Mouse (Mus musculus): ENCODE results near the gene Supt5. TPM values are rescaled to one million over a fixed set of nuclear protein-coding genes. Genes with fewer than 3 reads are reported as not detected.

Supt5 gene
- total RNA-seq, 2 experiments from 2014 or later: 116 TPM

DNA sequence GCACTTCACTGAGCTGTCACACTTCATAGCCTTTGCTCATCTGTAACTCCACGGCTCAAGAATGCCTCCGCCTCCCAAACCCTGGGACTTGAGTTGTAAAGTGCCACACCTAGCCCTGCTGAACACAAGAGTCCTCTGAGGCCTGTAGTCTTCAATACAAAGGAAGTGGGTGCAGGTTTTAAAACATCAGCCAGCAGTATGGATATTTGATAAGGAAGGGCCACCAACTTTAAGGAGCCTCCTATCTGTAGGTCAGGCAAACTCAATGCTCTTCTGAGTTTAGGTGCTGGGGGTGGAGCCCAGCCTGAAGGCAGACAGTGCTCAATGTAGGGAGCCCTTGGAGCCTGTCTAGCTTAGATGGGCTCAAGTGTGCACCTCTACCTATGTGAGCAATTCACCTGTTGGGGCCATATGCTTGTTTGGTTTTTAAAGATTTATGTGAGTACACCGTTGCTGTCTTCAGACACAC is 15.6 kb upstream of the Supt5 start:
- no peak for DNase-seq (ENCODE audit: low spot score in 2 of 2)

- no peak for DNase-seq (ENCODE audit: low spot score in 2 of 2)
Measured at GRCm38 (mm10) chr7:28353267-28353666, 14.7 kb upstream of the Supt5 start.

DNA sequence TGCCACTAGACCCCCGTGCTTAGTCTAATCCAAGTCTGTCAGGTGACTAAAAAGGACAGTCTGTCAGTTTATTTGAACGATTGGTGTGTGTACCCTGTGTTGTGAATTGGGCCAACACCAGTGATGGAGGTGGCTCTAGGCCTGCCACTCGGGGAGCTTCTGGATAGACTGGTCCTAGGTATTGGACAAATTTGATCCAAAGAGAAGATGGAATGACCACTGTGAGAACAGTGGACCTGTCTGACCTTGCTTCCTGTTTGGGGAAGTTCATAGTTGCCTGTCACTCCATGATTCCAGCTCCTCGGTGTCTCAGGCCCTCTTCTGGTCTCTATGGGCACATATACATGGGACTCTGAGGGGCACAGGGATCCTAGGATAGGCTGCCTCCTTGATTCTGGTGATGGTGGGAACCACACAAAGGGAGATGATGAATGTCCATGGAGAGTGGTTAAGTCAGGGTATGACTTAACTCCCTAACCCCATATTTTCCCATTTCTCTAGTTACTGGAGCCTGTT is 13.2 kb upstream of the Supt5 start:
- DNase-seq (ENCODE audit: low spot score in 2 of 2): no peak

DNA sequence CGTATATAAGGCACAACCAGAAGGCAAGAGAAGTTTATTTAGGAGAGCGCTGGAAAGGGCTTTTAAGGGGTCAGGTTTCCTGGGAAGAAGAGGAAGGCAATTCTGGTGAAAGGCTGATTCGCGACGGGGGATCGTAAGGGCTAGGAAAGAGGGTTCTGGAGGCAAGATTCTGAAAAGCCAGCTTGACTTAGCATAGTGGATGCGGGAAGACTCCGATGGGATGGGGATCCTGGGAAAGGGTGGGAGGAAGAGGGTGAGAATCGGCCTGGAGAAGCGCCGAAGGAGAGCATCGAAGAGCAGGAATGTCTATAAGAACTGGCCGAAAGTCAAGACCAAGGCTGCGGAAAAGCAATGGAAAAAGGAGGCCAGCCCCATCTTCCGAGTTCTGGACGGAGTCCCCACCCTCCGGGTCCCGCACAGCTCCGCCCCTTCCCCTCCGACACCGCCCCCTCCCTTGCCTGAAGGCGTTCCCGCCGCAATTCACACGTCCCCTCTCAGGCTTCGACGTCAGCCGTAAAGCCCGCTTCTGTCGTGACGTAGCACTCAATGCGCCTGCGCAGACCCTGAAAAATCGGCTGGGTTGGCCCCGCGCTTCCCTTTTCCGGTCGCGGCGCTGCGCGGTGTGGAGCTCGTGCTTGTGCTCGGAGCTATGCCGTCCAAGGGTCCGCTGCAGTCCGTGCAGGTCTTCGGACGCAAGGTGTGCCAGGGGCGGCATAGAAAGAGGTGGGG is 11.8 kb upstream of the Supt5 start, which contains the start of gene Rps16:
Rps16 (plus strand) TSS at position 498 of the 729 bp plus-strand sequence.
- peak; percentile 98 for DNase-seq (ENCODE audit: low spot score in 2 of 2)

DNA sequence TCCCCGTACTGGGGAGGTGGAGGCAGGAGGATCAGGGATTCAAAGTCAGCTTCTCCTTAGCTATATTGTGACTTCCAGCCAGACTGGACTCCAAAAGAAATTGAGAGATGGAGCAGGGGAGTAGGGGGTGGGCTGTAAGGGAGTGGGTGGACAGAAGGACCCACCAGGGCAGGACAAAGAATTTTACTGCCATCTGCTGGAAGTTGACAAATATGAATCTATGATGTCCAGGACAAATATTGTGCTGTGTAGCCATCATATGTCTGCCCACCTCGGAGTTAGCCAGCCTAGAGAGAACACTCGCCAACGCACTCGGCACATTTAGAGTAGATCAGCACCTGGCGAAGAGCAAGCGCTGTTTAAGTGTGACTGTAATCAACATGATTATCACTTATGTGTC is 10.1 kb upstream of the Supt5 start:
- no peak for DNase-seq (ENCODE audit: low spot score in 2 of 2)

DNA sequence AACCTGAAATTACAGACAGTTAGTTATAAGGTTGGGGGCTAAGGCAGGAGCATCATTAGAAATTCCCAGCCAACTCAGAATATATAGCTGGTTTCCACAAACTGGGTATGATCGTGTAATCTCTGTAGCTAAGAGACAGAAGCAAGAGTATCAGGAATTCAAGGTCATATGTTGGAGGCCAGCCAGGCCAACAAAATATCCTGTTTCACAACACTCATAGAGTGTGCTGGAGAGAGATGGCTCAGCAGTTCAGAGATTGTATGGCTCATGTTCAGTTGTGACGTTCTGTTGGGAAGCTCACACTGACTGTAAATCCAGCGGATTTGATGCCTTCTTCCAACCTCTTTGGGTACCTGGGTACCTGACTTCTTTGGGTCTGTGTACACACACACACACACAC is 9.2 kb upstream of the Supt5 start:
- DNase-seq (ENCODE audit: low spot score in 2 of 2): no peak

GRCm38 (mm10) chr7:28344637-28345036 is 6.1 kb upstream of the Supt5 start:
- DNase-seq (ENCODE audit: low spot score in 2 of 2): peak; percentile 35 to 76

DNA sequence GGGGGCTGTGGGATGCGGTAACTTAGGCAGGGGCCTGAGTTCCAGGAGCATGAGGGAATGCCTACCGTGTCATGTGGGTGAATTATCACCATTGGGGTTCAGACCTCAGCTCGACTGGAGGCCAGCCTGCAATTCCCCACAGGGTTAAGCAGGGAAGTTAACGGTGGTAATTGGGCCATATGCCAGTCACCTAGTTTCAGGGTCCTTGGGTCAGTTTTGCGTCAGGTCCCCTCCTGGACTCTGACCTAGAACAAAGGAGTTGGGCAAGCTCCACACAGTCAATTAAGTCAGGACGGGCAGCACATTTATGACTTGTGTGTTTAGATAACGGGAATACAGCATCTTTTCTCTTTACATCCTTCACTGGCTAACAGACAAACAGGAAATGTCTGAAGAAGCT is 2.8 kb upstream of the Supt5 start:
- no peak for DNase-seq (ENCODE audit: low spot score in 2 of 2)

GRCm38 (mm10) chr7:28339213-28339917 is 819 bp upstream of the Supt5 start:
- DNase-seq (ENCODE audit: low spot score in 2 of 2): no peak

DNA sequence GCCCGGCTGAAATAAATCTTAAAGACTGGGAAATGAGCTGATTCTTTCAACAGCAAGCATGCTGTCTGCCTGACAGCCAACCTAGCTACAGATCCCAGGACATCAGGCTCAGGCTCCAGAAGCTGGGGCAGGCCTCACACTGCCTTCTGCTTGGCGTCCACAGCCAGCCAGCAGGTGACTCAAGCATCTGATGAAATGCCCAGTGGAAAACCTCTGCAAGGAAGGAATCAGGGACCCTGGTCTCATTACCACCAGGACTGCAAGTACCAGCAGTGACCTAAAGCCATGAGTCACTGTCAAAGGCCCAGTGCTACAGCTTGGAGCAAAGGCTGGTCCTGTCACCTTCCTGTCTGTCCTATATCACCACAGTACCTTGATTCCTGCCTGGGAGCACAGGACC is 3.1 kb downstream of the Supt5 start:
- no peak for DNase-seq (ENCODE audit: low spot score in 2 of 2)

DNA sequence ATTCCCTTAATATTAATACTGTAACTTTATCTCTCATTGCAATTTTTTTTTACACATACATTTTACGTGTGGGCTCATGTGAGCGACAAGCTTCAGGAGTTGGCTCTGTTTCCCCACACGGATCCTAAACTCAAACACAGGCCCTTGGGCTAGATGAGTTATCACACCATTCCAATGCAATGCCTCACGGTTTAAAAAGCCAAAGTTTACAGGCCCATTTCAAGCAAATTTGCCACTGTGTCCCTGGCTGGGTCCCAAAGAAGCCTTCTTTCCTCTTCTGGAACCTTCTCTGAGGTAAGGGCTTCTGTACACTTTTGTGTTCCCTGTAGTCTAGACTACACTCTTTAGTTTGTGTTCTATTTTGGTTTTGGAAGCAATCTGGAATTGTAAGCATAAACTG is 4.0 kb downstream of the Supt5 start:
- DNase-seq (ENCODE audit: low spot score in 2 of 2): no peak

GRCm38 (mm10) chr7:28328260-28328659 is 10.3 kb downstream of the Supt5 start:
- no peak for DNase-seq (ENCODE audit: low spot score in 2 of 2)

- DNase-seq (ENCODE audit: low spot score in 2 of 2): no peak
Measured at GRCm38 (mm10) chr7:28326457-28326856, 12.1 kb downstream of the Supt5 start.

- DNase-seq (ENCODE audit: low spot score in 2 of 2): no peak
Measured at GRCm38 (mm10) chr7:28325293-28325692, 13.3 kb downstream of the Supt5 start.

- no peak for DNase-seq (ENCODE audit: low spot score in 2 of 2)
Measured at GRCm38 (mm10) chr7:28321974-28322720, 16.4 kb downstream of the Supt5 start.

GRCm38 (mm10) chr7:28318714-28319113 is 19.8 kb downstream of the Supt5 start:
- no peak for DNase-seq (ENCODE audit: low spot score in 2 of 2)

DNA sequence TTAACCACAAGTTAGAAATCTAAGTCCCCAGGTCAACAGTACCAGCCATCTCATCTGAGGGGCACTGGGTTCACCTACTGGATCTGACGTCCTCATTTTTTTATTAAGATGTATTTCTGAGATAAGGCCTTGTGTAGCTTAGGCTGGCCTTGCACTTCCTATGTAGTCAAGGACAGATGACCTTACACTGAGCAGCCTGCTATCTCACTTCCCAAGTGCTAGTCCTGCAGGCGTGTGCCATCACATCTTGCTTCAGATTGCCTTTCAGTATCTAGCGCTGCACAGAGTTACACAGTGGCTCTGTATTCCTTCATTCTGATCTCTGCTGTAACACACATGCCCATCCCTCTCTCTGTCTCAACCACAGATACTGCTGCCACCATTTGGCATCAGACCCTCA is 20.5 kb downstream of the Supt5 start:
- DNase-seq (ENCODE audit: low spot score in 2 of 2): no peak

- DNase-seq (ENCODE audit: low spot score in 2 of 2): peak; percentile 99 to 100
Measured at GRCm38 (mm10) chr7:28311926-28312543, 26.5 kb downstream of the Supt5 start, which contains the start of gene Timm50. Gene Timm50 (minus strand): TSS chr7:28312072.

DNA sequence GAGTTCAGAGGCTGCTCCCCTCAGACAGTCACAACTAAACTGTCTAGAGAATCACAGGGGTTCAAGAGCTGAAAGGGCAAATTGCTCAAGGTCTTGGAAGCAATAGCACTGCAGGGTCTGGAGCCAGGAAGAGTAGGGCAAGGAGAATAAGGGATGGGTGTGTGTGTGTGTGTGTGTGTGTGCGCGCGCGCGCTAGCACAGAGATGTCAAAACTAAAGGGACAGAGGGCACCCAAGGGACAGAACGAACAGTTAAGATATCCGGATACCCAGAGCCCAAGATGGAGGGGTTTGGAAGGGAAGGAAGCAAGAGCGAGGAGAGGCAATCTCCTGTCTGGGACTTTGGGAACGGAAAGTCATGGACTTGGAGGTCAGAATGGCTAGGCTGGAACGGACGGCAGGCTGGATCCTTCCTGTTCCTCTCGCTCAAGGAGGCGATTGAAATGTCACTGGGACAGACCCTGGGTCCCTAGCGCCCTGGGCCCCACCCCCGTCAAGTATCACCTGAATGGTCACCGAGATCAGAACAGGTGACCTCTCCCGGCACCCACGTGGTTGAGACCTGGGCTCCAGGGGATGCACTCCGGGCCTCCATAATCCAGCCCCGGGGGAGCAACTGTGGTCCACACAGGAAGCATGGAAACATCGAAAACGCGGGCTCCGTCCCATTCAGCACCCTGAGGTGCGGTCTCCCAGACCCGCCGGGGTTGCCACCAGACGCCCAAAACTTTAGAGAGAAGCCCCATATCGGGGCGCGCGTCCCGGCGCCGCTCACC is 27.2 kb downstream of the Supt5 start:
- DNase-seq (ENCODE audit: low spot score in 2 of 2): no peak

DNA sequence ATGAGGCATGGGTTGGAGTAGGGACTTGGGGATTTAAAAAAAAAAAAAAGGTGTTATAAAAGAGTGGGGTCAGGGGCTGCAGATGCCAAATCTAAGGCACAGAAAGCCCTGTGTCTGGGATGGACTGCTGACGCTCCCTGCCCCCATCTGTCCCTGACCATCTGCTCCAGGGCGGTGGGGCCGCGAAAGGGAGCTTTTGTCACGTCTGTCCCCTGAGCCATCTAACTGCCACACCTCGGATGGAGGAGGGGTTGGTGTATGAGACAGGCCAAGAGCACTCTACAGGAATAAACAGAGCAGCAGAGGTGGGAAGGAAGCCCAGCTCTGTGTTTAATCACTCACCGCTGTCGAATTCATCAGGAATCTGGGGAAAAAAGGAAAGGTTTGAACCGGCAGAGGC is 28.8 kb downstream of the Supt5 start:
- DNase-seq (ENCODE audit: low spot score in 2 of 2): no peak

Data from left cerebral cortex, adult 18-20 months (tissue).